Mouse (Mus musculus): ENCODE data around the gene Dcbld2. TPM values are rescaled to one million over a fixed set of nuclear protein-coding genes. Genes with fewer than 3 reads are reported as not detected.
"Not testable (repeated sequence)": the region's sequence is repeated elsewhere in the genome, so short reads cannot be mapped to it uniquely, and the experiment has no call there.

Dcbld2 gene
- polyA plus RNA-seq, 1 experiment from 2014 or later: 13.2 TPM

GRCm38 (mm10) chr16:58454617-58455016 lies 46.4 kb downstream of the Dcbld2 start:
- peaks cover 44% of the 10 kb centered on the region for H3K36me3 ChIP-seq
- peak overlapping the region; percentile 76 for H3K27ac ChIP-seq
- H3K9me3 ChIP-seq: no peaks in the 10 kb centered on the region
- DNase-seq (ENCODE audit: low spot score): peak; percentile 81
- H3K27me3 ChIP-seq (ENCODE audit: insufficient read depth, poor library complexity, severe bottlenecking): no peaks in the 10 kb centered on the region
- H3K4me3 ChIP-seq: no peak overlapping the region
- H3K4me1 ChIP-seq: peaks cover 22% of the 10 kb centered on the region
- 71% methylated on average over 8 of the region's 8 CpGs for WGBS

- peak; percentile 70 for DNase-seq (ENCODE audit: low spot score)
- H3K27ac ChIP-seq: peak overlapping the region; percentile 76
- peaks cover 27% of the 10 kb centered on the region for H3K4me1 ChIP-seq
- 81% methylated on average over 5 of the region's 5 CpGs for WGBS
- H3K4me3 ChIP-seq: no peak overlapping the region
- H3K36me3 ChIP-seq: peaks cover 42% of the 10 kb centered on the region
- no peaks in the 10 kb centered on the region for H3K27me3 ChIP-seq (ENCODE audit: insufficient read depth, poor library complexity, severe bottlenecking)
- no peaks in the 10 kb centered on the region for H3K9me3 ChIP-seq
Observed at GRCm38 (mm10) chr16:58455118-58455517, 46.9 kb downstream of the Dcbld2 start.

- Histone ChIP-seq H3K4me3 (no peak overlapping the region), H3K9me3 (no peaks in the 10 kb centered on the region), H3K27me3 (ENCODE audit: insufficient read depth, poor library complexity, severe bottlenecking) (no peaks in the 10 kb centered on the region), H3K36me3 (peaks cover 44% of the 10 kb centered on the region), H3K27ac (0 out of 2 replicates have a peak overlapping the region, but pooled peaks have one; percentile 36), H3K4me1 (peaks cover 36% of the 10 kb centered on the region)
- peak; percentile 28 for DNase-seq (ENCODE audit: low spot score)
- 78% methylated on average over 5 of the region's 5 CpGs for WGBS
Observed at GRCm38 (mm10) chr16:58456445-58456844, 48.2 kb downstream of the Dcbld2 start.

- H3K27ac ChIP-seq: peak overlapping the region; percentile 70; the same call in 1 of the 2 replicates
- peaks cover 46% of the 10 kb centered on the region for H3K36me3 ChIP-seq
- WGBS: 48% methylated on average over 6 of the region's 6 CpGs
- no peaks in the 10 kb centered on the region for H3K9me3 ChIP-seq
- no peaks in the 10 kb centered on the region for H3K27me3 ChIP-seq (ENCODE audit: insufficient read depth, poor library complexity, severe bottlenecking)
- no peak overlapping the region for H3K4me3 ChIP-seq
- H3K4me1 ChIP-seq: peaks cover 36% of the 10 kb centered on the region
- DNase-seq (ENCODE audit: low spot score): peak; percentile 74
Observed at GRCm38 (mm10) chr16:58456991-58457390, 48.7 kb downstream of the Dcbld2 start.

- Histone ChIP-seq H3K27ac (peak overlapping the region; percentile 85), H3K36me3 (peaks cover 67% of the 10 kb centered on the region), H3K4me1 (peaks cover 27% of the 10 kb centered on the region)
- not testable (repeated sequence) for H3K27me3 ChIP-seq (ENCODE audit: insufficient read depth, poor library complexity, severe bottlenecking); H3K9me3 ChIP-seq; H3K4me3 ChIP-seq
- peak; percentile 81 for DNase-seq (ENCODE audit: low spot score)
- 22% methylated on average over 3 of the region's 3 CpGs for WGBS
Observed at GRCm38 (mm10) chr16:58459966-58460365, 51.7 kb downstream of the Dcbld2 start.

- H3K4me3 ChIP-seq: no peak overlapping the region
- H3K27ac ChIP-seq: peak overlapping the region; percentile 85
- WGBS: 73% methylated on average over 10 of the region's 10 CpGs
- DNase-seq (ENCODE audit: low spot score): peak; percentile 72
- no peaks in the 10 kb centered on the region for H3K27me3 ChIP-seq (ENCODE audit: insufficient read depth, poor library complexity, severe bottlenecking)
- H3K4me1 ChIP-seq: peaks cover 27% of the 10 kb centered on the region
- H3K36me3 ChIP-seq: peaks cover 71% of the 10 kb centered on the region
- no peaks in the 10 kb centered on the region for H3K9me3 ChIP-seq
Observed at GRCm38 (mm10) chr16:58460386-58460785, 52.1 kb downstream of the Dcbld2 start.

- Histone ChIP-seq H3K4me3 (no peak overlapping the region), H3K4me1 (peaks cover 25% of the 10 kb centered on the region), H3K27ac (0 out of 2 replicates have a peak overlapping the region, but pooled peaks have one; percentile 85), H3K36me3 (peaks cover 80% of the 10 kb centered on the region), H3K9me3 (no peaks in the 10 kb centered on the region), H3K27me3 (ENCODE audit: insufficient read depth, poor library complexity, severe bottlenecking) (no peaks in the 10 kb centered on the region)
- DNase-seq (ENCODE audit: low spot score): peak; percentile 28
- WGBS: 84% methylated on average over 2 of the region's 2 CpGs
Observed at GRCm38 (mm10) chr16:58461856-58462518, 53.7 kb downstream of the Dcbld2 start.

GRCm38 (mm10) chr16:58462519-58462918 lies 54.3 kb downstream of the Dcbld2 start:
- Histone ChIP-seq H3K27ac (0 out of 2 replicates have a peak overlapping the region, but pooled peaks have one; percentile 22), H3K36me3 (peaks cover 80% of the 10 kb centered on the region)
- WGBS: 98% methylated on average over 2 of the region's 2 CpGs

GRCm38 (mm10) chr16:58464051-58464450 lies 55.8 kb downstream of the Dcbld2 start:
- H3K27ac ChIP-seq: no peak overlapping the region
- H3K4me3 ChIP-seq: no peak overlapping the region
- peaks cover 71% of the 10 kb centered on the region for H3K36me3 ChIP-seq
- DNase-seq (ENCODE audit: low spot score): no peak
- WGBS: 91% methylated on average over 14 of the region's 14 CpGs
- no peaks in the 10 kb centered on the region for H3K9me3 ChIP-seq
- no peaks in the 10 kb centered on the region for H3K27me3 ChIP-seq (ENCODE audit: insufficient read depth, poor library complexity, severe bottlenecking)
- H3K4me1 ChIP-seq: peaks cover 17% of the 10 kb centered on the region

More at GRCm38 (mm10) chr16:58462519-58462918, 54.3 kb downstream of the Dcbld2 start:
- H3K4me3 ChIP-seq: no peak overlapping the region
- H3K9me3 ChIP-seq: no peaks in the 10 kb centered on the region
- no peaks in the 10 kb centered on the region for H3K27me3 ChIP-seq (ENCODE audit: insufficient read depth, poor library complexity, severe bottlenecking)
- peak; percentile 45 for DNase-seq (ENCODE audit: low spot score)
- H3K4me1 ChIP-seq: peaks cover 21% of the 10 kb centered on the region

- Histone ChIP-seq H3K4me3 (no peak overlapping the region), H3K27ac (no peak overlapping the region), H3K36me3 (peaks cover 72% of the 10 kb centered on the region), H3K4me1 (peaks cover 6% of the 10 kb centered on the region), H3K9me3 (no peaks in the 10 kb centered on the region), H3K27me3 (ENCODE audit: insufficient read depth, poor library complexity, severe bottlenecking) (no peaks in the 10 kb centered on the region)
- peak; percentile 72 for DNase-seq (ENCODE audit: low spot score)
- 86% methylated on average over 9 of the region's 9 CpGs for WGBS
Observed at GRCm38 (mm10) chr16:58465412-58465811, 57.2 kb downstream of the Dcbld2 start.

- no peak for DNase-seq (ENCODE audit: low spot score)
- Histone ChIP-seq H3K9me3 (no peaks in the 10 kb centered on the region), H3K36me3 (peaks cover 67% of the 10 kb centered on the region), H3K4me3 (no peak overlapping the region), H3K27ac (no peak overlapping the region), H3K4me1 (no peaks in the 10 kb centered on the region; the same call in 1 of the 2 replicates), H3K27me3 (ENCODE audit: insufficient read depth, poor library complexity, severe bottlenecking) (no peaks in the 10 kb centered on the region)
- WGBS: 93% methylated on average over 8 of the region's 8 CpGs
Observed at GRCm38 (mm10) chr16:58470061-58470460, 61.8 kb downstream of the Dcbld2 start.

- H3K4me1 ChIP-seq: no peaks in the 10 kb centered on the region; the same call in 1 of the 2 replicates
- H3K9me3 ChIP-seq: no peaks in the 10 kb centered on the region
- no peak overlapping the region for H3K27ac ChIP-seq
- no peak overlapping the region for H3K4me3 ChIP-seq
- 60% methylated on average over 4 of the region's 4 CpGs for WGBS
- DNase-seq (ENCODE audit: low spot score): peak; percentile 55
- no peaks in the 10 kb centered on the region for H3K27me3 ChIP-seq (ENCODE audit: insufficient read depth, poor library complexity, severe bottlenecking)
- peaks cover 64% of the 10 kb centered on the region for H3K36me3 ChIP-seq
Observed at GRCm38 (mm10) chr16:58470841-58471240, 62.6 kb downstream of the Dcbld2 start.

GRCm38 (mm10) chr16:58474875-58475274 lies 66.6 kb downstream of the Dcbld2 start:
- H3K4me1 ChIP-seq: no peaks in the 10 kb centered on the region; the same call in 1 of the 2 replicates
- H3K27me3 ChIP-seq (ENCODE audit: insufficient read depth, poor library complexity, severe bottlenecking): no peaks in the 10 kb centered on the region
- no peak for DNase-seq (ENCODE audit: low spot score)
- no peak overlapping the region for H3K4me3 ChIP-seq
- H3K27ac ChIP-seq: no peak overlapping the region
- 60% methylated on average over 3 of the region's 3 CpGs for WGBS
- no peaks in the 10 kb centered on the region for H3K9me3 ChIP-seq
- H3K36me3 ChIP-seq: peaks cover 74% of the 10 kb centered on the region
